Mouse (Mus musculus) liver, adult 10 weeks (tissue): ENCODE results near the gene Chchd4. TPM values are rescaled to one million over a fixed set of nuclear protein-coding genes. Genes with fewer than 3 reads are reported as not detected.

Experiments
- polyA plus RNA-seq: library from polyadenylated mRNA; stranded (reverse); fragments of 350-450 nt; fragmentation: Illumina TruSeq; extraction: RNeasy Lipid Tissue Mini Kit (QIAGEN cat#74804); gene quantifications from one replicate; pipeline ENCODE4 v1.2.3, GENCODE M21; 2014; ENCODE audit warnings: low read depth, low replicate concordance

The Chchd4 gene
- 5.0 TPM for polyA plus RNA-seq

GRCm38 (mm10) chr6:91472868-91473804, at the start of gene Chchd4, which contains the start of gene Tmem43:
Chchd4 (minus strand) TSS chr6:91473546.
Tmem43 (plus strand) TSS chr6:91473703.

GRCm38 (mm10) chr6:91515545-91516449, 42.5 kb upstream of the Chchd4 start, which contains the start of the genes Xpc and Lsm3:
Xpc (minus strand) TSS chr6:91515888.
Lsm3 (plus strand) TSS chr6:91515928.

Other genes starting within 250 kb of the Chchd4 start
- not detected for gene Wnt7a, start 62.2 kb downstream of the Chchd4 start, polyA plus RNA-seq
- 2.3 TPM for gene Tmem43, start 157 bp upstream of the Chchd4 start, polyA plus RNA-seq
- gene Xpc, start 42.3 kb upstream of the Chchd4 start, polyA plus RNA-seq, result 3.6 TPM
- 13.2 TPM for gene Lsm3, start 42.4 kb upstream of the Chchd4 start, polyA plus RNA-seq
- 39.7 TPM for gene Slc6a6, start 210.5 kb upstream of the Chchd4 start, polyA plus RNA-seq